Mouse (Mus musculus) CH12.LX (cell line): ENCODE measurements around the gene Cbx1. TPM values are rescaled to one million over a fixed set of nuclear protein-coding genes. Genes with fewer than 3 reads are reported as not detected.

Source experiments
- DNase-seq: peaks from one replicate; pipeline ENCODE4 v3.0.0-alpha.2; 2013; ENCODE audit errors: extremely low read depth
- H3K27ac ChIP-seq: 2 replicates; pipeline ENCODE4 v1.5.1; 2012; ENCODE audit warnings: low read depth, mild to moderate bottlenecking, control low read depth, moderate library complexity; ENCODE audit not compliant: insufficient read depth
- H3K27me3 ChIP-seq: replicated peaks from 2 replicates; pipeline ENCODE3; 2012; ENCODE audit warnings: inconsistent platforms
- H3K36me3 ChIP-seq, 2 experiments: replicated peaks in 1 of 2; 2 replicates each; pipeline versions ENCODE3 to v1.6.1; 2012; ENCODE audit warnings: inconsistent platforms in 1 of 2, low read length in 1 of 2, mild to moderate bottlenecking in 1 of 2, mixed read lengths in 1 of 2, moderate library complexity in 1 of 2; ENCODE audit not compliant: control insufficient read depth in 1 of 2, insufficient read depth in 1 of 2
- H3K4me1 ChIP-seq, 2 experiments: 2 replicates each; pipeline ENCODE4 v1.6.1; 2012; ENCODE audit warnings: inconsistent platforms in 1 of 2, moderate library complexity in 1 of 2; ENCODE audit not compliant: insufficient read depth in 2 of 2, control insufficient read depth in 1 of 2
- H3K4me2 ChIP-seq: 2 replicates; pipeline ENCODE4 v1.6.1; 2012; ENCODE audit warnings: low read depth, mild to moderate bottlenecking, control low read depth; ENCODE audit not compliant: poor library complexity, insufficient read depth, severe bottlenecking
- H3K4me3 ChIP-seq, 3 experiments: fragments of 150-350 bp in 1 of 3; sonication (generic) in 1 of 3; replicated peaks in 1 of 3; 2 replicates each; pipeline versions ENCODE3 to v1.5.1; 2011 to 2012; ENCODE audit warnings: low read depth in 2 of 3, low read length in 2 of 3, mild to moderate bottlenecking in 2 of 3, moderate library complexity in 2 of 3, control low read depth in 1 of 3, improper control_type of control experiment in 1 of 3, inconsistent platforms in 1 of 3, mixed read lengths in 1 of 3; ENCODE audit not compliant: poor library complexity in 1 of 3
- H3K79me2 ChIP-seq: replicated peaks from 2 replicates; pipeline ENCODE4 v1.6.1; 2012; ENCODE audit warnings: mild to moderate bottlenecking, moderate library complexity; ENCODE audit not compliant: control insufficient read depth, poor library complexity, insufficient read depth, severe bottlenecking; ENCODE audit errors: extremely low read depth
- H3K9ac ChIP-seq: 2 replicates; pipeline ENCODE4 v1.6.1; 2012; ENCODE audit warnings: low read depth, mild to moderate bottlenecking, control low read depth, moderate library complexity; ENCODE audit not compliant: insufficient read depth
- H3K9me3 ChIP-seq: replicated peaks from 2 replicates; pipeline ENCODE3; 2012; ENCODE audit warnings: low read length, inconsistent platforms, mixed read lengths
- BHLHE40 ChIP-seq: IDR thresholded peaks from 2 replicates; pipeline ENCODE4 v1.6.1; 2011; ENCODE audit warnings: mild to moderate bottlenecking, low read depth, low read length, improper control_type of control experiment
- CHD1 ChIP-seq: IDR thresholded peaks from 2 replicates; pipeline ENCODE4 v1.6.1; 2012; ENCODE audit warnings: low read depth, low read length, improper control_type of control experiment, inconsistent platforms
- CHD2 ChIP-seq: IDR thresholded peaks from 2 replicates; pipeline ENCODE4 v1.6.1; 2011; ENCODE audit warnings: low read length, improper control_type of control experiment
- CTCF ChIP-seq, 2 experiments: IDR thresholded peaks in 1 of 2; conservative IDR thresholded peaks in 1 of 2; 2 replicates each; pipeline ENCODE4 v1.5.1; 2011 to 2012; ENCODE audit warnings: low read depth in 2 of 2, low read length in 2 of 2, improper control_type of control experiment in 1 of 2, inconsistent platforms in 1 of 2, mild to moderate bottlenecking in 1 of 2, moderate library complexity in 1 of 2
- E2F4 ChIP-seq: IDR thresholded peaks from 2 replicates; pipeline ENCODE4 v1.6.1; 2011; ENCODE audit warnings: low read depth, low read length, improper control_type of control experiment; ENCODE audit not compliant: insufficient replicate concordance
- ETS1 ChIP-seq: conservative IDR thresholded peaks from 2 replicates; pipeline ENCODE4 v1.6.1; 2012; ENCODE audit warnings: low read depth, mild to moderate bottlenecking, inconsistent platforms, low read length, improper control_type of control experiment, moderate library complexity
- GABPA ChIP-seq: IDR thresholded peaks from 2 replicates; pipeline ENCODE4 v1.6.1; 2012; ENCODE audit warnings: low read depth, low read length, improper control_type of control experiment, inconsistent platforms; ENCODE audit not compliant: insufficient replicate concordance
- IRF4 ChIP-seq: IDR thresholded peaks from 2 replicates; pipeline ENCODE4 v1.6.1; 2014; ENCODE audit warnings: low read depth, mild to moderate bottlenecking, inconsistent platforms, low read length, improper control_type of control experiment
- JUND ChIP-seq: conservative IDR thresholded peaks from 2 replicates; pipeline ENCODE4 v1.6.1; 2011; ENCODE audit warnings: low read depth, low read length, improper control_type of control experiment
- KAT2A ChIP-seq: IDR thresholded peaks from 2 replicates; pipeline ENCODE4 v1.6.1; 2012; ENCODE audit warnings: low read length, improper control_type of control experiment, inconsistent platforms; ENCODE audit not compliant: insufficient replicate concordance
- MAFK ChIP-seq: IDR thresholded peaks from 2 replicates; pipeline ENCODE4 v1.6.1; 2011; ENCODE audit warnings: low read length, improper control_type of control experiment; ENCODE audit not compliant: insufficient replicate concordance
- MAX ChIP-seq: IDR thresholded peaks from 2 replicates; pipeline ENCODE4 v1.6.1; 2011; ENCODE audit warnings: low read length, improper control_type of control experiment
- MEF2A ChIP-seq: IDR thresholded peaks from 2 replicates; pipeline ENCODE4 v1.6.1; 2014; ENCODE audit warnings: low read depth, mild to moderate bottlenecking, inconsistent platforms, low read length, improper control_type of control experiment, borderline replicate concordance
- MXI1 ChIP-seq: IDR thresholded peaks from 2 replicates; pipeline ENCODE4 v1.6.1; 2011; ENCODE audit warnings: mild to moderate bottlenecking, low read depth, low read length, improper control_type of control experiment
- MYC ChIP-seq: IDR thresholded peaks from 2 replicates; pipeline ENCODE4 v1.6.1; 2011; ENCODE audit warnings: low read depth, mild to moderate bottlenecking, improper control_type of control experiment, low read length
- NELFE ChIP-seq: IDR thresholded peaks from 2 replicates; pipeline ENCODE4 v1.6.1; 2011; ENCODE audit warnings: low read depth, low read length, improper control_type of control experiment
- NRF1 ChIP-seq: IDR thresholded peaks from 2 replicates; pipeline ENCODE4 v1.6.1; 2014; ENCODE audit warnings: low read depth, mild to moderate bottlenecking, inconsistent platforms, low read length, improper control_type of control experiment, moderate library complexity
- POLR2A ChIP-seq: IDR thresholded peaks from 2 replicates; pipeline ENCODE4 v1.6.1; 2011; ENCODE audit warnings: low read depth, mild to moderate bottlenecking, improper control_type of control experiment, low read length
- POLR2AphosphoS2 ChIP-seq: IDR thresholded peaks from 2 replicates; pipeline ENCODE4 v1.6.1; 2011; ENCODE audit warnings: low read depth, low read length, improper control_type of control experiment
- RAD21 ChIP-seq: IDR thresholded peaks from 2 replicates; pipeline ENCODE4 v1.6.1; 2011; ENCODE audit warnings: low read depth, mild to moderate bottlenecking, low read length, improper control_type of control experiment, moderate library complexity
- SIN3A ChIP-seq: IDR thresholded peaks from 2 replicates; pipeline ENCODE4 v1.6.1; 2012; ENCODE audit warnings: low read length, improper control_type of control experiment, inconsistent platforms
- TBP ChIP-seq: conservative IDR thresholded peaks from 2 replicates; pipeline ENCODE4 v1.6.1; 2011; ENCODE audit warnings: low read depth, low read length, improper control_type of control experiment
- UBTF ChIP-seq: IDR thresholded peaks from 2 replicates; pipeline ENCODE4 v1.6.1; 2012; ENCODE audit warnings: low read depth, mild to moderate bottlenecking, inconsistent platforms, low read length, improper control_type of control experiment, moderate library complexity
- USF1 ChIP-seq: IDR thresholded peaks from 2 replicates; pipeline ENCODE4 v1.6.1; 2014; ENCODE audit warnings: low read depth, mild to moderate bottlenecking, inconsistent platforms, low read length, improper control_type of control experiment
- USF2 ChIP-seq: conservative IDR thresholded peaks from 2 replicates; pipeline ENCODE4 v1.6.1; 2011; ENCODE audit warnings: low read depth, low read length, improper control_type of control experiment
- ZC3H11A ChIP-seq: IDR thresholded peaks from 2 replicates; pipeline ENCODE4 v1.6.1; 2012; ENCODE audit warnings: low read depth, mild to moderate bottlenecking, inconsistent platforms, low read length, improper control_type of control experiment
- ZMIZ1 ChIP-seq: IDR thresholded peaks from 2 replicates; pipeline ENCODE4 v1.6.1; 2012; ENCODE audit warnings: low read depth, mild to moderate bottlenecking, inconsistent platforms, low read length, improper control_type of control experiment
- ZNF384 ChIP-seq: IDR thresholded peaks from 2 replicates; pipeline ENCODE4 v1.6.1; 2012; ENCODE audit warnings: low read depth, low read length, improper control_type of control experiment, inconsistent platforms
- dilution Hi-C: fragments of 300-500 bp; cut with MboI; formaldehyde crosslinking; loops from 2 replicates; pipeline ENCODE4 v1.14.3; 2020; ENCODE audit warnings: low sequenced_read_pairs; ENCODE audit not compliant: extremely low pct_unique_long_range_greater_than_20kb, extremely low pct_ligation_motif_present
- in situ Hi-C: fragments of 300-500 bp; cut with MboI; formaldehyde crosslinking; loops from 3 replicates; pipeline ENCODE4 v1.14.3; 2019; ENCODE audit warnings: low sequenced_read_pairs, low pct_ligation_motif_present, low pct_unique_long_range_greater_than_20kb, mixed read lengths
- polyA plus RNA-seq: library from polyadenylated mRNA; unstranded; fragments of >175 nt; gene quantifications from 2 replicates; pipeline ENCODE4 v1.2.1, GENCODE M21; 2012; ENCODE audit warnings: low read depth; ENCODE audit not compliant: insufficient read length
- total RNA-seq, 2 experiments: library from RNA; depleted of rRNA; stranded (reverse); fragments of 300-350 nt in 1 of 2; fragments of >200 nt in 1 of 2; gene quantifications; 2 replicates each; pipeline ENCODE4 v1.2.3; 2012 to 2014

Gene Cbx1
- total and polyA plus RNA-seq, 3 experiments, result 115 to 223 (median 144) TPM

DNA sequence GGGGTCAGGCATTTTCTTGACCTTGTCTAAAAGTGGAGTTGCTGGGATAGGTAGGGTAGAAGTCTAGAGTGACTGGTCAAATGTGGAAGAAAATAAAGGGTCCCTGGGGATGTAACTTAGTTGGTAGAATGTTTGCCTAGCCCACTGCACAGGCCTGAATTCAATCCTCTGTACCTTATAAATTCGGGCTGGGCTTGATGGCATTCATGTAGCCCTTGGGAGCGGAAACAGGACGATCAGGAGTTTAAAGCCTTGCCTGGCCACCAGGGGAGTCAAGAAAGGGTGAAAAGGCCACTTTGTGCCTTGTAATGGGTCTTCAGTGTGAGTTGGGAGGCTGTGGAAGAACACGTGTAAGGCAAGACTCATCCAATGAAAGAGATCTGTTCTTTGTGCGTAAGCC is 1.1 kb downstream of the Cbx1 start:
- Histone ChIP-seq H3K4me3 (peak overlapping the region; percentile 83 to 95 (median 83)), H3K27ac (peak overlapping the region; percentile 12; the same call in 1 of the 2 replicates), H3K4me2 (peak overlapping the region; percentile 98), H3K36me3 (peaks cover 0 to 26% of the 10 kb centered on the region in 2 experiments), H3K79me2 (peaks cover 56% of the 10 kb centered on the region), H3K9ac (peak overlapping the region; percentile 88), H3K27me3 (no peaks in the 10 kb centered on the region), H3K4me1 (peaks cover 0 to 46% of the 10 kb centered on the region in 2 experiments; a peak in 3 of 4 replicates), H3K9me3 (no peaks in the 10 kb centered on the region)
- TF ChIP-seq E2F4 (no peak), TBP (no peak), KAT2A (no peak), MXI1 (peak; percentile 86), NRF1 (0 out of 2 replicates have a peak, but pooled peaks have one; percentile 9), CTCF (conservative IDR thresholded peaks at IDR 0.05 in 1 of 2, IDR thresholded peaks at IDR 0.05 in 1 of 2; ENCODE audit: low read depth in 2 of 2, low read length in 2 of 2) (peak in 1 of 2 experiments; percentile 48; a peak in 2 of 4 replicates), ZNF384 (no peak), USF1 (no peak), POLR2AphosphoS2 (no peak), USF2 (no peak), CHD2 (peak; percentile 65; the same call in 1 of the 2 replicates), NELFE (no peak), GABPA (no peak), MAX (peak; percentile 80; the same call in 1 of the 2 replicates), ETS1 (no peak), MAFK (no peak), RAD21 (no peak), POLR2A (0 out of 2 replicates have a peak, but pooled peaks have one; percentile 23), BHLHE40 (0 out of 2 replicates have a peak, but pooled peaks have one; percentile 21), CHD1 (peak; percentile 82; the same call in 1 of the 2 replicates), IRF4 (no peak), UBTF (no peak), ZMIZ1 (peak; percentile 2; the same call in 1 of the 2 replicates), ZC3H11A (no peak), MYC (peak; percentile 80; the same call in 1 of the 2 replicates), JUND (no peak), MEF2A (no peak), SIN3A (peak; percentile 24)
- dilution Hi-C loops, result no loop called here
- no peak for DNase-seq
- in situ Hi-C loops, result no loop called here
